Mouse (Mus musculus) heart, embryonic 12.5 days (tissue): ENCODE results near the gene Bsn. TPM values are rescaled to one million over a fixed set of nuclear protein-coding genes. Genes with fewer than 3 reads are reported as not detected.

Experiments used
- ATAC-seq: fragments of 200-750 bp; cut with Nextera tagmentation; 2 replicates; pipeline ENCODE4 v1.8.0; 2017; ENCODE audit warnings: moderate TSS enrichment, moderate library complexity; ENCODE audit not compliant: insufficient number of reproducible peaks, low FRiP score
- H3K27ac ChIP-seq: fragments of 300-500 bp; sonication (generic); 2 replicates; pipeline ENCODE4 v1.5.1; 2016; ENCODE audit warnings: mild to moderate bottlenecking, moderate library complexity; ENCODE audit not compliant: poor library complexity, severe bottlenecking
- H3K27me3 ChIP-seq: fragments of 300-500 bp; sonication (generic); replicated peaks from 2 replicates; pipeline ENCODE4 v1.6.1; 2016; ENCODE audit warnings: mild to moderate bottlenecking, moderate library complexity
- H3K36me3 ChIP-seq: fragments of 300-500 bp; sonication (generic); 2 replicates; pipeline ENCODE4 v1.6.1; 2016; ENCODE audit warnings: mild to moderate bottlenecking, moderate library complexity
- H3K4me1 ChIP-seq: fragments of 300-500 bp; sonication (generic); replicated peaks from 2 replicates; pipeline ENCODE4 v1.6.1; 2016; ENCODE audit warnings: mild to moderate bottlenecking
- H3K4me2 ChIP-seq: fragments of 300-500 bp; sonication (generic); 2 replicates; pipeline ENCODE4 v1.6.1; 2016; ENCODE audit warnings: mild to moderate bottlenecking, moderate library complexity
- H3K4me3 ChIP-seq: fragments of 300-500 bp; sonication (generic); 2 replicates; pipeline ENCODE4 v1.5.1; 2016; ENCODE audit warnings: mild to moderate bottlenecking
- H3K9ac ChIP-seq: fragments of 300-500 bp; sonication (generic); 2 replicates; pipeline ENCODE4 v1.6.1; 2016; ENCODE audit warnings: mild to moderate bottlenecking, moderate library complexity
- H3K9me3 ChIP-seq: fragments of 300-500 bp; sonication (generic); replicated peaks from 2 replicates; pipeline ENCODE4 v1.6.1; 2016; ENCODE audit warnings: mild to moderate bottlenecking, moderate library complexity
- WGBS: fragments of 180-500 bp; shearing (Covaris S2); methylation state at CpG from one replicate; pipeline ENCODE4 v1.1.7; 2016; 5-methylcytosine and 5-hydroxymethylcytosine counted together
- polyA plus RNA-seq: library from polyadenylated mRNA; unstranded; fragments of >200 nt; fragmentation: Nextera tagmentation; extraction: Ambion mirVana; gene quantifications from 2 replicates; pipeline ENCODE4 v1.2.1, GENCODE M21; 2016

Bsn gene
- polyA plus RNA-seq, 1 experiment from 2014 or later = 0.50 TPM

- Histone ChIP-seq H3K27me3 (no peaks in the 10 kb centered on the region), H3K4me1 (peaks cover 32% of the 10 kb centered on the region), H3K27ac (no peak overlapping the region), H3K36me3 (peaks cover 28% of the 10 kb centered on the region), H3K4me3 (no peak overlapping the region), H3K9ac (no peak overlapping the region), H3K4me2 (no peak overlapping the region), H3K9me3 (no peaks in the 10 kb centered on the region)
- 86% methylated on average over 12 of the region's 12 CpGs for WGBS
- no peak for ATAC-seq
Observed at GRCm38 (mm10) chr9:108219766-108220379, 29.7 kb upstream of the Bsn start.

- Histone ChIP-seq H3K36me3 (peaks cover 32% of the 10 kb centered on the region), H3K9me3 (no peaks in the 10 kb centered on the region), H3K4me1 (peaks cover 44% of the 10 kb centered on the region), H3K9ac (no peak overlapping the region), H3K4me3 (no peak overlapping the region), H3K27me3 (no peaks in the 10 kb centered on the region), H3K4me2 (no peak overlapping the region), H3K27ac (no peak overlapping the region)
- 81% methylated on average over 11 of the region's 11 CpGs for WGBS
- no peak for ATAC-seq
Observed at GRCm38 (mm10) chr9:108217936-108218543, 27.9 kb upstream of the Bsn start.

GRCm38 (mm10) chr9:108217406-108217805 is 27.2 kb upstream of the Bsn start:
- Histone ChIP-seq H3K4me2 (no peak overlapping the region), H3K4me3 (no peak overlapping the region), H3K9ac (no peak overlapping the region), H3K27ac (no peak overlapping the region), H3K9me3 (no peaks in the 10 kb centered on the region), H3K36me3 (peaks cover 32% of the 10 kb centered on the region), H3K4me1 (peaks cover 48% of the 10 kb centered on the region), H3K27me3 (no peaks in the 10 kb centered on the region)
- WGBS = 86% methylated on average over 3 of the region's 3 CpGs
- no peak for ATAC-seq

DNA sequence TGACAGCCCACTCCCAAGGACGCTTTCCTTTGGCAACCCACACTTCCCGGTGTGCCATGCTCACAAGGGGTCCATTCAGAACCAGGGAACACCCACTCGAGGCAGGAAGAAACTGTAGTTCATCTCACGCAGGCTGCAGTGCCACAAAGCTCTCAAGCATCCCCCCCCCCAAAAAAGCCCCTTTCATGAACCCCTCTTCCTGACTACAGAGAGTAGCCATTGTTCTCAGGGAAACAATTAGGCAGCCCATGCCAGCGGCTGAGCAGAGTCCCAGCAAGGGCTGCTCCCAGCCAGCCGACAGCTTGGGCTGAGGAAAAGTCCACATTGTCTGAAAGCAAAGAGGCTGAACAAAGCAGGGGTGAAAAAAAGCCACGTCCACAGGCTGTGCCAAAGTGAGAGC is 22.9 kb upstream of the Bsn start:
- Histone ChIP-seq H3K9ac (0 out of 2 replicates have a peak overlapping the region, but pooled peaks have one; percentile 46), H3K4me1 (peaks cover 33% of the 10 kb centered on the region), H3K36me3 (peaks cover 52% of the 10 kb centered on the region), H3K4me2 (no peak overlapping the region), H3K27ac (peak overlapping the region; percentile 6; the same call in 1 of the 2 replicates), H3K9me3 (no peaks in the 10 kb centered on the region), H3K4me3 (no peak overlapping the region), H3K27me3 (no peaks in the 10 kb centered on the region)
- ATAC-seq = peak; percentile 48; the same call in 1 of the 2 replicates
- WGBS = 49% methylated on average over 7 of the region's 7 CpGs

DNA sequence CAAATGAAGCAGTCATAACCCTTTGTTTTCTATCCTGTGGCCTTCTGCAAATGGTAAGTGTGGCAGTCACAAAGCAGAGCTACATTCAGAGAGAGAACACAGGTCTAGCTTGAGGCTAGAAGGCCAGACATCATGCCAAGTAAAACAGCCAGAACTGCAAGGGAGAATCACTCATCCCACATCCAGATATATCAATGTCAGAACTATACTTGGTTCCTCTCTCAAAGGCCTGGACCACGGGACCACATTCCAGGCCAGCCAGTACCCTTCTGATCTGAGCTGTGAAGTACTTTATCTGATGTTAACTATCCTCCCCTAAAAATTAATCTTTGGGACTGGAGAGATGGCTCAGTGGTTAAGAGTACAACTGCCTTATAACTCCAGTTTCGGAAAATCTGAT is 22.2 kb upstream of the Bsn start:
- no peaks in the 10 kb centered on the region for H3K9me3 ChIP-seq
- peaks cover 33% of the 10 kb centered on the region for H3K4me1 ChIP-seq
- ATAC-seq = no peak
- WGBS = 67% methylated on average over 2 of the region's 2 CpGs
- peak overlapping the region; percentile 8 for H3K27ac ChIP-seq
- H3K36me3 ChIP-seq = peaks cover 52% of the 10 kb centered on the region
- no peak overlapping the region for H3K4me3 ChIP-seq
- no peak overlapping the region for H3K4me2 ChIP-seq
- H3K9ac ChIP-seq = no peak overlapping the region
- H3K27me3 ChIP-seq = no peaks in the 10 kb centered on the region

- Histone ChIP-seq H3K4me3 (no peak overlapping the region), H3K4me1 (peaks cover 12% of the 10 kb centered on the region), H3K4me2 (no peak overlapping the region), H3K27me3 (no peaks in the 10 kb centered on the region), H3K27ac (no peak overlapping the region), H3K9ac (no peak overlapping the region), H3K36me3 (peaks cover 51% of the 10 kb centered on the region), H3K9me3 (no peaks in the 10 kb centered on the region)
- 73% methylated on average over 3 of the region's 3 CpGs for WGBS
- no peak for ATAC-seq
Observed at GRCm38 (mm10) chr9:108205571-108205901, 15.4 kb upstream of the Bsn start.

DNA sequence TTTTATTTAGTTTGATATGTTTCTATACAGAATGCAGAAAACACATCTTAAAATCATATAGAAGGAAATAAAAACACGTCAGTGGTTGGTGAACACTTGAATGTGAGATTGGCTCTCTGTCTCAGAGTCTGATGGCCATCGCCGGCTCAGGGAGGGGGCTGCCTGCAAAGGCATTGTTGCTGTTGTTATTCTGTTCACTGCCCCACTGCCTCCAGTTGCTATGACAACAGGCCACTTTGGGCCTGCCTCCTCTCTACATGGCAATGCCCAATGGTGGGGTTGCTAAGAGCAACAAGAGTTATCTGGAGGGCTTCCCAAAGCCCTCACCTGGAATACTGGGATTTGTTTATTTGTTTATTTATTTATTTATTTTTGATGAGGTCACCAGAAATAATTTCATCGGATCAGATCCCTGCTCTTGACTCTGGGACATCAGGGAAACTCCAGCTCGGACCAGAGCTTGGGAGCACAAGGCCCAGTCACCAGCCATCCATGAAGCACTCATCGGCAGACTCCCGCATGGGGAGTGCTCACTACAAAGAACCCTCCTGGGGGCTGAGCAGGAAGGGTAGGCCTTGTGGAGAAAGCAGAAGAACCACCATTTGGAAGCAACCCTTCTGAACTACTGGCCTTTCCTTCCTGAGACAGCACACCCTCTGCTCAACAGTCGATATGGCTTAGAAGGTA is 14.8 kb upstream of the Bsn start:
- Histone ChIP-seq H3K9ac (no peak overlapping the region), H3K4me1 (peaks cover 15% of the 10 kb centered on the region), H3K4me2 (no peak overlapping the region), H3K27ac (no peak overlapping the region), H3K27me3 (no peaks in the 10 kb centered on the region), H3K36me3 (peaks cover 49% of the 10 kb centered on the region), H3K9me3 (no peaks in the 10 kb centered on the region), H3K4me3 (no peak overlapping the region)
- WGBS = 81% methylated on average over 8 of the region's 8 CpGs
- no peak for ATAC-seq

GRCm38 (mm10) chr9:108203015-108203414 is 12.8 kb upstream of the Bsn start:
- H3K27ac ChIP-seq = no peak overlapping the region
- ATAC-seq = no peak
- no peak overlapping the region for H3K4me2 ChIP-seq
- peaks cover 29% of the 10 kb centered on the region for H3K36me3 ChIP-seq
- peaks cover 15% of the 10 kb centered on the region for H3K4me1 ChIP-seq
- no peak overlapping the region for H3K9ac ChIP-seq
- WGBS = 36% methylated on average over 13 of the region's 13 CpGs
- no peaks in the 10 kb centered on the region for H3K9me3 ChIP-seq
- no peaks in the 10 kb centered on the region for H3K27me3 ChIP-seq
- H3K4me3 ChIP-seq = no peak overlapping the region

- no peaks in the 10 kb centered on the region for H3K27me3 ChIP-seq
- no peaks in the 10 kb centered on the region for H3K9me3 ChIP-seq
- H3K4me3 ChIP-seq = no peak overlapping the region
- no peak overlapping the region for H3K27ac ChIP-seq
- H3K4me1 ChIP-seq = peaks cover 21% of the 10 kb centered on the region
- H3K4me2 ChIP-seq = no peak overlapping the region
- WGBS = 91% methylated on average over 2 of the region's 2 CpGs
- no peak for ATAC-seq
- no peak overlapping the region for H3K9ac ChIP-seq
- peaks cover 20% of the 10 kb centered on the region for H3K36me3 ChIP-seq
Observed at GRCm38 (mm10) chr9:108202169-108202568, 12.0 kb upstream of the Bsn start.

GRCm38 (mm10) chr9:108201160-108201559 is 11.0 kb upstream of the Bsn start:
- peak; percentile 97 for ATAC-seq
- H3K4me1 ChIP-seq = peaks cover 27% of the 10 kb centered on the region
- 0% methylated on average over 13 of the region's 13 CpGs for WGBS
- no peaks in the 10 kb centered on the region for H3K9me3 ChIP-seq
- H3K4me3 ChIP-seq = peak overlapping the region; percentile 16
- no peaks in the 10 kb centered on the region for H3K27me3 ChIP-seq
- peak overlapping the region; percentile 61 for H3K4me2 ChIP-seq
- H3K36me3 ChIP-seq = peaks cover 12% of the 10 kb centered on the region
- peak overlapping the region; percentile 28; the same call in 1 of the 2 replicates for H3K27ac ChIP-seq
- 0 out of 2 replicates have a peak overlapping the region, but pooled peaks have one; percentile 53 for H3K9ac ChIP-seq

- 47% methylated on average over 4 of the region's 4 CpGs for WGBS
- no peak for ATAC-seq
- Histone ChIP-seq H3K9me3 (no peaks in the 10 kb centered on the region), H3K27ac (no peak overlapping the region), H3K4me1 (peaks cover 27% of the 10 kb centered on the region), H3K36me3 (no peaks in the 10 kb centered on the region), H3K4me2 (no peak overlapping the region), H3K27me3 (no peaks in the 10 kb centered on the region), H3K4me3 (no peak overlapping the region), H3K9ac (no peak overlapping the region)
Observed at GRCm38 (mm10) chr9:108198621-108199020, 8.4 kb upstream of the Bsn start.
